ENCODE assay signal across 8 mouse cellular contexts in the genomic region with DNA sequence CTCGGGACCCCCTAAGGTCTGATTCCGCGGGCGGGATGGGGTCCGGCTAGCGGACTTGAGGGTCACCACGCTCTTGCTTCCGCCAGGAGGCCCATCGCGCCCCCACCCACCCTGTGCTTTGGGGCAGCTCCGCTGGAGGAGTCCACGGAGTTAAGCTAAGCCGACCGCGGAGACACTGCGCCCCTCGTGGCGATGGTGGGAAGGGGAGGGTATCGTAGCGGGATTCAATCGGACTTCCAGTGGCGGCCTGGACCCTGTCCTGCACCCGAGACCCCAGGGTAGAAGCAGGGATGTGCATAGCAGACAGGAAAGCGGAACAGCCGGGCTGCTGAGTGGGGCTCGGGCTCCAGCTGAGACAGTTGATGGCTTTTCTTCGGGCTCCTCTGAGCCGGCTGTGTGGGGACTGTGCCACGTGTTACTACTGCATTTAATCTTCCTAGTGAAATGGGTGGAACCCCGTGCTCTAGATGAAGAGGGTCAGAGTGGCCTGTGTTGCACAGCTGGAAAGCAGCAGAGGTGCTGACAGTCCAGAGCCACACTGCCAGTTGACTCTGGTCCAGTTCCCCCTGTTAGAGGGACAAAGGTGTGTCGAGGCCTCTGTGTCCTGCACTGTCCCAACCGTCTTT. TPM values are rescaled to one million over a fixed set of nuclear protein-coding genes. Genes with fewer than 3 reads are reported as not detected.
A peak's percentile ranks its signal among the peaks of the same experiment; 100 is the strongest.
DNase-seq lines count a peak whose midpoint lies in the region; ATAC-seq and TF ChIP-seq lines count a peak whose summit lies in the region.

No protein-coding gene starts in this region.

- H3K4me2 ChIP-seq in hindbrain, embryonic 13.5 days: peak overlapping the region; percentile 95

- CTCF ChIA-PET in Patski (lab: Charles Lee): interaction anchor here (0.8 to 1.9 kb wide), 8 partner anchors 12 to 252 kb away, joined by 3 to 7 read pairs (median 4); no protein-coding TSS in a partner anchor

- no peaks in the 10 kb centered on the region for H3K9me3 ChIP-seq in hindbrain, embryonic 13.5 days

- DNase-seq in Patski (ENCODE audit: low read depth, low spot score): no peak
- DNase-seq in cerebellum, adult 9-11 months: peak; percentile 79
- peak; percentile 53 to 78 for DNase-seq in frontal cortex, postnatal 14 days (ENCODE audit: low spot score in 2 of 2)
- peak; percentile 82 to 84 for DNase-seq in layer of hippocampus, postnatal 25 days (ENCODE audit: extremely low spot score in 1 of 2, low spot score in 1 of 2)
- DNase-seq in lung, postnatal 36 days: peak; percentile 65
- DNase-seq in retina, postnatal 7 days (ENCODE audit: low read depth, low spot score): peak; percentile 42
- DNase-seq in urinary bladder, postnatal 36 days (ENCODE audit: low spot score in 2 of 2): peak; percentile 51 to 62

- in situ Hi-C loops in Patski (cut with MboI; ENCODE audit: low pct_unique_long_range_greater_than_20kb): no loop called here

- 6% methylated on average over 32 of the region's 32 CpGs for whole genome bisulfite sequencing in hindbrain, embryonic 13.5 days

- H3K4me3 ChIP-seq in hindbrain, embryonic 13.5 days: peak overlapping the region; percentile 53

- no peaks in the 10 kb centered on the region for H3K36me3 ChIP-seq in hindbrain, embryonic 13.5 days

- no peak for TF ChIP-seq CTCF in Patski (IDR thresholded peaks at IDR 0.05)

- H3K27me3 ChIP-seq in Patski: no peaks in the 10 kb centered on the region
- peaks cover 73% of the 10 kb centered on the region for H3K27me3 ChIP-seq in hindbrain, embryonic 13.5 days

- POLR2A ChIA-PET in Patski (lab: Charles Lee): interaction anchor here (0.7 to 2.3 kb wide), 6 partner anchors 11 to 170 kb away, joined by 3 to 11 read pairs (median 3); no protein-coding TSS in a partner anchor

- peak overlapping the region; percentile 73 for H3K9ac ChIP-seq in hindbrain, embryonic 13.5 days

- ATAC-seq in Patski: peak; percentile 36
- ATAC-seq in hindbrain, embryonic 13.5 days (ENCODE audit: low FRiP score): peak; percentile 52; the same call in 1 of the 2 replicates

- H3K4me1 ChIP-seq in hindbrain, embryonic 13.5 days (replicated peaks): peaks cover 36% of the 10 kb centered on the region

- no peak overlapping the region for H3K27ac ChIP-seq in hindbrain, embryonic 13.5 days

RNA-seq across cellular contexts. Expression of a gene that starts 51.1 kb away (rescaled TPM):
- polyA plus RNA-seq in Patski (2021): 17.8 TPM
- polyA plus RNA-seq in hindbrain, embryonic 13.5 days (2015; fragmentation: Nextera tagmentation; extraction: Ambion mirVana): 1.4 and 1.5 TPM in 2 replicates
- 10 to 100 TPM; 37.8 to 43.4 TPM for total RNA-seq in layer of hippocampus, postnatal 25 days (2021)
